Mouse (Mus musculus) embryonic facial prominence, embryonic 13.5 days (tissue): Measurements from ENCODE around the gene Nudt21. TPM values are rescaled to one million over a fixed set of nuclear protein-coding genes. Genes with fewer than 3 reads are reported as not detected.

ENCODE experiments used
- ATAC-seq: fragments of 200-750 bp; cut with Nextera tagmentation; 2 replicates; pipeline ENCODE4 v1.8.0; 2017; ENCODE audit warnings: low read depth; ENCODE audit not compliant: insufficient number of reproducible peaks, insufficient read depth, low FRiP score, low TSS enrichment
- H3K27ac ChIP-seq: fragments of 300-500 bp; sonication (generic); 2 replicates; pipeline ENCODE4 v1.5.1; 2015; ENCODE audit warnings: moderate library complexity, mild to moderate bottlenecking, inconsistent platforms
- H3K27me3 ChIP-seq: fragments of 300-500 bp; sonication (generic); 2 replicates; pipeline ENCODE4 v1.6.1; 2015; ENCODE audit warnings: mild to moderate bottlenecking, inconsistent platforms
- H3K36me3 ChIP-seq: fragments of 300-500 bp; sonication (generic); 2 replicates; pipeline ENCODE4 v1.6.1; 2015; ENCODE audit warnings: mild to moderate bottlenecking, inconsistent platforms
- H3K4me1 ChIP-seq: fragments of 300-500 bp; sonication (generic); 2 replicates; pipeline ENCODE4 v1.6.1; 2015; ENCODE audit warnings: inconsistent platforms
- H3K4me2 ChIP-seq: fragments of 300-500 bp; sonication (generic); 2 replicates; pipeline ENCODE4 v1.6.1; 2015; ENCODE audit warnings: moderate library complexity, mild to moderate bottlenecking, inconsistent platforms
- H3K4me3 ChIP-seq: fragments of 300-500 bp; sonication (generic); 2 replicates; pipeline ENCODE4 v1.5.1; 2015; ENCODE audit warnings: mild to moderate bottlenecking, inconsistent platforms
- H3K9ac ChIP-seq: fragments of 300-500 bp; sonication (generic); 2 replicates; pipeline ENCODE4 v1.6.1; 2015; ENCODE audit warnings: mild to moderate bottlenecking, inconsistent platforms
- H3K9me3 ChIP-seq: fragments of 300-500 bp; sonication (generic); 2 replicates; pipeline ENCODE4 v1.6.1; 2016; ENCODE audit warnings: inconsistent platforms
- WGBS: fragments of 180-500 bp; shearing (Covaris S2); methylation state at CpG from one replicate; pipeline ENCODE4 v1.1.7; 2015; ENCODE audit warnings: mixed read lengths; 5-methylcytosine and 5-hydroxymethylcytosine counted together
- polyA plus RNA-seq: library from polyadenylated mRNA; unstranded; fragments of >200 nt; fragmentation: Nextera tagmentation; extraction: Ambion mirVana; gene quantifications from 2 replicates; pipeline ENCODE4 v1.2.1, GENCODE M21; 2015

The Nudt21 gene
- polyA plus RNA-seq, 1 experiment from 2014 or later = 126 TPM

GRCm38 (mm10) chr8:94029701-94030100 is 7.1 kb downstream of the Nudt21 start:
- H3K36me3 ChIP-seq = peaks cover 67% of the 10 kb centered on the region
- no peaks in the 10 kb centered on the region for H3K27me3 ChIP-seq
- no peak overlapping the region for H3K4me2 ChIP-seq
- whole genome bisulfite sequencing = 92% methylated on average over 9 of the region's 9 CpGs
- no peak overlapping the region for H3K27ac ChIP-seq
- no peak overlapping the region for H3K4me3 ChIP-seq
- no peak overlapping the region for H3K9ac ChIP-seq
- no peak for ATAC-seq
- no peaks in the 10 kb centered on the region for H3K9me3 ChIP-seq
- H3K4me1 ChIP-seq = peaks cover 5% of the 10 kb centered on the region

GRCm38 (mm10) chr8:94023916-94024315 is 12.9 kb downstream of the Nudt21 start:
- no peak overlapping the region for H3K4me3 ChIP-seq
- H3K4me1 ChIP-seq = no peaks in the 10 kb centered on the region
- H3K27ac ChIP-seq = no peak overlapping the region
- H3K27me3 ChIP-seq = no peaks in the 10 kb centered on the region
- no peak for ATAC-seq
- H3K36me3 ChIP-seq = peaks cover 84% of the 10 kb centered on the region
- no peak overlapping the region for H3K4me2 ChIP-seq
- no peak overlapping the region for H3K9ac ChIP-seq
- 94% methylated on average over 6 of the region's 6 CpGs for WGBS
- H3K9me3 ChIP-seq = no peaks in the 10 kb centered on the region

GRCm38 (mm10) chr8:94013026-94013612 is 23.7 kb downstream of the Nudt21 start:
- Histone ChIP-seq H3K36me3 (no peaks in the 10 kb centered on the region; the same call in 1 of the 2 replicates), H3K9ac (peak overlapping the region; percentile 93), H3K4me3 (peak overlapping the region; percentile 78), H3K4me2 (peak overlapping the region; percentile 90), H3K27ac (peak overlapping the region; percentile 92), H3K4me1 (peaks cover 24% of the 10 kb centered on the region), H3K27me3 (no peaks in the 10 kb centered on the region), H3K9me3 (no peaks in the 10 kb centered on the region)
- WGBS = 38% methylated on average over 7 of the region's 7 CpGs
- ATAC-seq = no peak

- WGBS = under 1% methylated on average over 113 of the region's 130 CpGs
- Histone ChIP-seq H3K27ac (peak within 1 kb of the TSS; percentile 92), H3K9me3 (no peaks in the 10 kb centered on the region), H3K4me3 (peak within 1 kb of the TSS; percentile 78), H3K36me3 (no peaks in the 10 kb centered on the region), H3K27me3 (no peaks in the 10 kb centered on the region), H3K9ac (peak within 1 kb of the TSS; percentile 93), H3K4me2 (peak within 1 kb of the TSS; percentile 90), H3K4me1 (peaks cover 24% of the 10 kb centered on the region)
- ATAC-seq = peak; percentile 88
Measured at GRCm38 (mm10) chr8:94012013-94012951, 24.5 kb downstream of the Nudt21 start, which contains the start of gene Amfr. Amfr (minus strand) TSS chr8:94012842.

- no peak for ATAC-seq
- H3K27me3 ChIP-seq = no peaks in the 10 kb centered on the region
- H3K9ac ChIP-seq = peak overlapping the region; percentile 93
- H3K4me2 ChIP-seq = peak overlapping the region; percentile 90
- no peaks in the 10 kb centered on the region for H3K9me3 ChIP-seq
- H3K4me1 ChIP-seq = peaks cover 24% of the 10 kb centered on the region
- H3K4me3 ChIP-seq = peak overlapping the region; percentile 78
- peak overlapping the region; percentile 92 for H3K27ac ChIP-seq
- 0 out of 2 replicates have a peak, but pooled peaks cover 3% of the 10 kb centered on the region for H3K36me3 ChIP-seq
- WGBS = 4% methylated on average over 48 of the region's 48 CpGs
Measured at GRCm38 (mm10) chr8:94011076-94012012, 25.5 kb downstream of the Nudt21 start.

GRCm38 (mm10) chr8:94010101-94010705 is 26.6 kb downstream of the Nudt21 start:
- Histone ChIP-seq H3K4me2 (peak overlapping the region; percentile 90), H3K9me3 (no peaks in the 10 kb centered on the region), H3K9ac (no peak overlapping the region), H3K27me3 (no peaks in the 10 kb centered on the region), H3K4me3 (no peak overlapping the region), H3K36me3 (0 out of 2 replicates have a peak, but pooled peaks cover 5% of the 10 kb centered on the region), H3K27ac (no peak overlapping the region), H3K4me1 (peaks cover 24% of the 10 kb centered on the region)
- no peak for ATAC-seq
- 66% methylated on average over 2 of the region's 2 CpGs for WGBS

GRCm38 (mm10) chr8:94009243-94009845 is 27.5 kb downstream of the Nudt21 start:
- peaks cover 12% of the 10 kb centered on the region for H3K36me3 ChIP-seq
- no peak overlapping the region for H3K4me2 ChIP-seq
- 56% methylated on average over 15 of the region's 15 CpGs for WGBS
- H3K9me3 ChIP-seq = no peaks in the 10 kb centered on the region
- no peak overlapping the region for H3K4me3 ChIP-seq
- no peak overlapping the region for H3K27ac ChIP-seq
- no peaks in the 10 kb centered on the region for H3K27me3 ChIP-seq
- peaks cover 24% of the 10 kb centered on the region for H3K4me1 ChIP-seq
- ATAC-seq = no peak
- no peak overlapping the region for H3K9ac ChIP-seq

- no peak overlapping the region for H3K4me2 ChIP-seq
- peaks cover 52% of the 10 kb centered on the region for H3K36me3 ChIP-seq
- peaks cover 4% of the 10 kb centered on the region; the same call in 1 of the 2 replicates for H3K4me1 ChIP-seq
- no peaks in the 10 kb centered on the region for H3K9me3 ChIP-seq
- no peak overlapping the region for H3K27ac ChIP-seq
- ATAC-seq = no peak
- H3K27me3 ChIP-seq = no peaks in the 10 kb centered on the region
- no peak overlapping the region for H3K9ac ChIP-seq
- no peak overlapping the region for H3K4me3 ChIP-seq
- 87% methylated on average over 9 of the region's 9 CpGs for WGBS
Measured at GRCm38 (mm10) chr8:94004139-94004538, 32.7 kb downstream of the Nudt21 start.

GRCm38 (mm10) chr8:93998961-93999360 is 37.9 kb downstream of the Nudt21 start:
- Histone ChIP-seq H3K27ac (no peak overlapping the region), H3K9ac (no peak overlapping the region), H3K9me3 (no peaks in the 10 kb centered on the region), H3K27me3 (no peaks in the 10 kb centered on the region), H3K4me1 (no peaks in the 10 kb centered on the region), H3K36me3 (peaks cover 64% of the 10 kb centered on the region), H3K4me3 (no peak overlapping the region), H3K4me2 (no peak overlapping the region)
- no peak for ATAC-seq
- 89% methylated on average over 2 of the region's 2 CpGs for WGBS

- 0 out of 2 replicates have a peak, but pooled peaks cover 5% of the 10 kb centered on the region for H3K9me3 ChIP-seq
- no peak overlapping the region for H3K4me3 ChIP-seq
- 95% methylated on average over 4 of the region's 4 CpGs for WGBS
- ATAC-seq = no peak
- H3K36me3 ChIP-seq = peaks cover 59% of the 10 kb centered on the region
- no peaks in the 10 kb centered on the region for H3K27me3 ChIP-seq
- no peaks in the 10 kb centered on the region for H3K4me1 ChIP-seq
- no peak overlapping the region for H3K27ac ChIP-seq
- no peak overlapping the region for H3K4me2 ChIP-seq
- H3K9ac ChIP-seq = no peak overlapping the region
Measured at GRCm38 (mm10) chr8:93989739-93990138, 47.1 kb downstream of the Nudt21 start.
